Mouse (Mus musculus): ENCODE measurements around the gene Srsf9.

The Srsf9 gene

DNA sequence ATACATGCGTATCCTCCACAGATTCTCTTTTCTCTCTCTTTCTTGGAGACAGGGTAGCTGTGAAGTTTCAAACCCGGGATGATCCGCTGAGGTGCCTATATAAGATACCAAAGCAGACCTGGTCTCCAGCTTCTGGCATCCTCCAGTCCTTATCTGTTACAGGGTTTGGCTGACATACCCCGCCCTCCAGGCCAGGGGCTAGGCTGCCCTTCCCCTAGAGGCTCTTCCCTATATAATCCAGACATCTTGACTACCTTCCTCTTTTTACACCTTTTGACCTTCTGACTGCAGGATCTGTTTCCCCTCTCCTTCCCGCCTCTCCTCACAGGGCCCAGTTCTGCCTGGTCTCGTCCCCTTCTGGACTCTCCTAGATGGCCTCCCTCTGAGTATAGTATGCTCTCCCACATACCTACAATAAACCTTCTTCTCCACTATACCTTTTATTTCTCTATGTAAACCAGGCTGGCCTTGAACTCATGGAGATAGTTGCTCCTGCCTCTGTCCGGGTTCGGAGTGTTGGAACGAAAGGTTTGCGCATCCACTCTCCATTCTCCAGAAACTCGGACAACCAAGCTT, 633 bp upstream of the Srsf9 start:
- peak; percentile 47 for DNase-seq (ENCODE audit: low spot score)

DNA sequence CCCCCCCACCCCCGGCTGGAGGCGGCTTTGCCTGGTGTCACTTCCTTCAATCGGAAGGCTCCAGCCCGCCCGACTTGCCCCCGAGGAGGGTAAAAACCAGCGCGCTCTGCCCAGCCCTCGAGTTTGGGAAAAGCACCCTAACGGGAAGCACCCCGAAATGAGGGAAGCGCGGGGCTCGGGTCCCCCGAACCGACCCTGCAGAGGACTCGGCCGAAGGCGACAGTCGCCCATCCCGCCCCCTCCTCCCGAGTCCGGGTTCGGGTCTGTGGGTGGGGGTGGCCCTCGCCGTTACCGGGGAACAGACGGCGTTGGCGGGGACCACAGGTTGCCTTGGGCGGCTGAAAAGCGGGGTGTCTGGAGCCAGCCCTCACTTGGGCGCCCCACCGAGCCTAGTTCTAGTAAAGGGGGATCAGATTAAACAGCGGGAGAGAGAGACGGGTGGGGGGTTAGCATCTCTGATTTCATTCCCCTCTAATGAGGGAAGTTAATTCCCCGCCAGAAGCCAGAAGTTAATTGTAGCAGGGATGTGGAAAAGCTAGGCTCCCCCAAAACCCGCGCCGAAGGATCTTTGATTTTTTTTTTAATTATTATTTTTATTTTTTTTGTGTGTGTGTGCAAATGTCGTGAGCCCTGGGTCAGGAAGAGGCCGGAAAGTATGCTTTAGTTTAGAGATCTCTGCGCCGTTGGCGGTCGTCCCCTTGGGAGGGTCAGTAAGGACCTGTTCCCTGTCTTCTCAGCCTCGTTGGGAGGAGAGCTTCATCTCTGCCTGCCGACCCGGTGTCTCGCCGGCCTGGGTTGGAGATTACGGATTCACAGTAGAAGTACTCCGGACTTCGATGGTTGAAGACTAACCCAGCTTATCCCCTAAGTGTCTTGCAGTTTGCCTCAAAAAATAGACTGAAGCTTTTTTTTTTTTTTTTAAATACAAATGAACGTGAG, 902 bp downstream of the Srsf9 start:
- DNase-seq (ENCODE audit: low spot score) = peak; percentile 36

DNA sequence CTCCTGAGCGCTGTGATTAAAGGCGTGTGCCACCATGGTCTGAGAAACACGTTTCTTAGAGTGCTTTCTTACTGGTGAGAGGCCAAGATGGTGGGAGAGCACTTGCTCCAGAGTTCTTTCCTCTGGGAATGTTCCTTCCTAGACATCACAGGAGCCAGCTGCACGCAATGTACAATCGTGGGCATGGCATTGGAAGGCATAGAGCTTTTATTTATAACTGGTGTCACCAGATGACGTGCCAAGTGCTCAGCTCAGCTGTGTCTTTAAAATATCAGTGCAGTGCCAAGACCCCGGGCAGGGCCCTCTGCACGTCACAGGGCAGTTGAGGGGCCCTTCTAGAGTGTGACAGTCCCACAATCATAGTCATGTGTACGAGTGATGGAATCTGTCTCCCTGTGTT, 4.0 kb downstream of the Srsf9 start:
- DNase-seq (ENCODE audit: low spot score) = no peak

DNA sequence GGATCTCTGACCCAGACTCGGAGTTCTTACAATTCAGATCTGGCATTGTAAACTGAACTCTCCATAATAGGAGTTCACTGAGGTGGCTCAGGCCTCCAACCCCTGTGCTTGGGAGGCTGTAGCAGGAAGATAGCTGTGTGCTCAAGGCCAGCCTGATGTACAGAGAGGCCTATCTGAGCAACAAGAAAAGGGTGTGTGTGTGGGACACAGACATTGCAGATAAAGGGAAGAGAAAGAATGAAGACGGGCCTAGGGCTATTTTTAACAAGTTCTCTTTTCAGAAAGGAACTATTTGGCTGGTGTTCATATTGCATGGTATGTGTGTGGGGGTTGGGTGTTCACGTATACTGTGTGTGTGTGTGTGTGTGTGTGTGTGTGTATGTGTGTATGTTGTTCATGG, 6.6 kb downstream of the Srsf9 start:
- no peak for DNase-seq (ENCODE audit: low spot score)

DNA sequence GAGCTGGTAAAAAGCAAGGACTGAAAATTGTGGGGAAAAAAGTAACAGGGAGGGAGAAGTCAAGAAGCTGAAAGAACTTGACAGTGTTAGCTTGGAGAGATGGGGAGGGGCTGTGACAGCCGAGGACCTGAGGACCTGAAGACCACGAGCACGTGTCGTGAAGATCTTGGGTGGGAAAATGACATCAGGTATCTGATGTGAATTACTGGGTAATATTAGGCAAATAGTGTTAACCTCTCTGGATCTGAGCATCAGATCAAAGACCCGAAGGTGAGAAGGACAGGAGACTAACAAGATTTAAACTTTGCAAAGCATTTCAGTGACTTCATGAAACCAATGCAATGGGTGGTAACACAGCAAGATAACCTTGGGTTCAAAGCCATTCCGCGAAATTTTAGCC, 13.0 kb downstream of the Srsf9 start:
- no peak for DNase-seq (ENCODE audit: low spot score)

DNA sequence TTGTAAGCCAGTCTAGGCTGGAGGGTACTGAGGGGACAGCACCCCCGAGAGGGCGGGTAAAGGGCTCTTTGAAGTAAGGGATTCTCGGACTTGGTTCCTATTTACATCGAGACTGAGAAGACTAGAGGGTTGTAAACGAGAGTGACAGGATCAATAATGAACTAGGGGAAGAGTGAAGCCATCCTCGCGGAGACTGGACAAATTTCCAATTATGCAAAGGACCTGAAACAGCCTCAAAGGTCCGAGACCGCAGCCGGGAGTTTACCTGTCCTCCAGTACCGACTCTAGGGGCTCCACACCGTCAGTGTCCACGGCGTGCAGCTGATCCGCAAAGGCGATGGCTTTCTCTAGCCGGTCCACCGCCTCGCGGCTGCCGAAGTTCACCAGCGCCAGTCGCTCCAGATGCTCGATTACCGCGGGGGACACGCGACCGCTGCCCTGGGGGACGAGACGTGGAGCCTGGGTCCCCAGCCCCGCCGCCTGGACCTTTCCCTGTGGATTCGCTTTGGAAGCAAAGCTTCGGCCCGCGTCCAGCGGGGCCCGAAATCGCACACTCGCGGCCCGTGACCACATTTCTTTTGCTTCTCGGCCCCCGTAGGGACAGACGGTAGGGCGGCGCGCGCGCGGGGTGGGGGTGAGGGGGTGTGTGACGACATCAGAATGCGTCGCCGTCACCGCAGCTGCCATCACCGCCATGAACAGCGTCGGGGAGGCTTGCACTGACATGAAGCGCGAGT, 13.8 kb downstream of the Srsf9 start, which contains the start of the genes Gatc and Triap1:
Gene Gatc (minus strand): TSS at position 602 of the 737 bp plus-strand sequence.
Gene Triap1 (plus strand): TSS at position 649 of the 737 bp plus-strand sequence.
- peak; percentile 86 for DNase-seq (ENCODE audit: low spot score)

- DNase-seq (ENCODE audit: low spot score) = no peak
These were observed 14.6 kb downstream of the Srsf9 start for GRCm38 (mm10) chr5:115341314-115342165.

- peak; percentile 81 for DNase-seq (ENCODE audit: low spot score)
These were observed 20.6 kb downstream of the Srsf9 start for GRCm38 (mm10) chr5:115347564-115347963.

DNA sequence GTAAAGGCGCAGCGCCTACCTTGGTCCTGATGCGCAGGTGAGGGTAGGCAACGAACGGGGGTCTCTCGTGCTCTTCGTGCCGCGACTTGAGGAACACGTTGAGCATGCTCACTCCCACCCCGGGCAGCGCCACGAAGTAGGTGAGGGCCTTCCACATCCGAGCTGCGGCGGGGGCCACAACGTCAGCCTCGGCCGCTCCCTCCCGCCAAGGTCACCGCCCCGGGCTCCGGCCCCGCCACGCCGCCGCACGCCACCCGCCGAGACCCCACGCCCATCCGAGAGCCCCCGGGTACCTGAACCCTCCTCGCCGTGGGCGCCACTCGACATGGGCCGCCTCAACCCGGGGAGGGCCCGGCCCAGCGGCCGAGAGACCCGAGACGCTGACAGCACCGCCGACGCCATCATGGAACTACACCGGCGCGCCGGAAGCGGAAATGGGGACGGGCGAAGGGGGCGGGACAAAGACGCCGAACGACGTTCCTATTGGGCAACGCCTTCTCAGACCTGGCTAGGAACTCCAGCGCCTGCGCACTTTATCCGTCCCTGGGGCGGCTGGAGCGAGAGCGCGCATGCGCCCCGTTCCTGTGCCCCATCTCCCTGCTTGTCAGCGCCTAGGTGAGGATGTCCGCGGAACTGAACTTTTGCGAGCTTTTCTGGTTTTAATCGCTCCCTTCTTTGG, 21.7 kb downstream of the Srsf9 start, which contains the start of gene Cox6a1:
Gene Cox6a1 (minus strand): TSS at position 436 of the 679 bp plus-strand sequence.
- peak; percentile 96 for DNase-seq (ENCODE audit: low spot score)

GRCm38 (mm10) chr5:115349225-115349555, 22.2 kb downstream of the Srsf9 start:
- no peak for DNase-seq (ENCODE audit: low spot score)

DNA sequence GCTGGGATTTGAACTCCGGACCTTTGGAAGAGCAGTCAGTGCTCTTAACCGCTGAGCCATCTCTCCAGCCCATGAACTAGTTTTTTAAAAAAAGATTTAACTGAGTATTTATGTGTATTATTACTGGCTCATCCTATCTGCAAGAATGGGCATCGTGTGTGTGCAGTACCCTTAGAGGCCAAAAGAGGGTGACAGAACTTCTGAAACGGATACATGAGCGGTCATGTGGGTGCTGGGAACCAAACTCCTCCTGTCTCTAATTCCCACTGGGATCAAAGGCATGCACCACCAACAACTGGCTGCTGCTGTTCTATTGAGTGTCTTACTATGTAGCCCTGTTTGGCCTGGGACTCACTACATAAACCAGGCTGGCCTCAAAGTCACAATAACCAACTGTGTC, 24.4 kb downstream of the Srsf9 start:
- no peak for DNase-seq (ENCODE audit: low spot score)

- no peak for DNase-seq (ENCODE audit: low spot score)
These were observed 28.1 kb downstream of the Srsf9 start for GRCm38 (mm10) chr5:115355070-115355469.

GRCm38 (mm10) chr5:115358872-115359271, 31.9 kb downstream of the Srsf9 start:
- DNase-seq (ENCODE audit: low spot score) = peak; percentile 69

DNA sequence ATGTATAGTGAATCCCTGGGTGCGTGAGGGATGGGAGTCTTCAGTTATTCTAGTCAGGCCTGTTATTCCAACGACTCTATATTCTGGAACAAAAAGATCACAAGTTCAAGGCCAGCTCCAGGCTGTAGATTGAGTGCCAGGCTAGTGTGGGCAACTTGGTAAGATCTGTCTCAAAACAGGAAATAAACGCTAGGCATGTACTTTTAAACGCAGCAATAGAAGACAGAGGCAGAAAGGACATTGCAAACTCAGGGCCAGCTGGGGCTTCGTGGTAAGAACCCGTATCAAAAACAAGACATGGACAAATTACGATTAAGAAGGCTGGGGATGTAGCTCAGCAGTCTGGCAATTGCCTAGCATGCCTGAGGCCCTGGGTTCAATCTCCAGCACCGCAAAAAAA, 32.5 kb downstream of the Srsf9 start:
- no peak for DNase-seq (ENCODE audit: low spot score)

- no peak for DNase-seq (ENCODE audit: low spot score)
These were observed 32.9 kb downstream of the Srsf9 start for GRCm38 (mm10) chr5:115359851-115360372.

GRCm38 (mm10) chr5:115362216-115362615, 35.2 kb downstream of the Srsf9 start:
- DNase-seq (ENCODE audit: low spot score) = no peak

- DNase-seq (ENCODE audit: low spot score) = no peak
These were observed 36.1 kb downstream of the Srsf9 start for GRCm38 (mm10) chr5:115362819-115363714.

DNA sequence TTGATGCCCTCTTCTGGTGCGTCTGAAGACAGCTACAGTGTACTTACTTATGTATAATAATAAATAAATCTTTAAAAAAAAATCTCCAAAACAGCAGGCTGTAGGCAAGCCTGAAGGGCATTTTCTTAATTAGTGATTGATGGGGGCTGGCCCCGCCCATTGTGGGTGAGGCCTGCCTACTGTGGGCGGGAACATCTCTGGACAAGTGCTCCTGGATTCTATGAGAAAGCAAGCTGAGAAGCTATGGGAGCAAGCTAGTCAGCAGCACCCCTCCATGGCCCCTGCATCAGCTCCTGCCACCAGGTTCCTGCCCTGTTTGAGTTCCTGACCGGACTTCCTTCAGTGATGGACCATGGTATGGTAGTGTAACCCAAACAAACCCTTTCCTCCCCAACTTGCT, 37.8 kb downstream of the Srsf9 start:
- DNase-seq (ENCODE audit: low spot score) = no peak

GRCm38 (mm10) chr5:115371736-115372135, 44.8 kb downstream of the Srsf9 start:
- no peak for DNase-seq (ENCODE audit: low spot score)

Measured in spleen, adult 12 weeks (tissue).